Mouse (Mus musculus) limb, embryonic 11.5 days (tissue): ENCODE data around the gene Atp6v1b1. TPM values are rescaled to one million over a fixed set of nuclear protein-coding genes. Genes with fewer than 3 reads are reported as not detected.
A peak's percentile ranks its signal among the peaks of the same experiment; 100 is the strongest.

ENCODE experiments used
- ATAC-seq: fragments of 200-750 bp; cut with Nextera tagmentation; 2 replicates; pipeline ENCODE4 v1.8.0; 2017; ENCODE audit warnings: low read depth; ENCODE audit not compliant: insufficient number of reproducible peaks, low FRiP score, low TSS enrichment
- DNase-seq: peaks from one replicate; pipeline ENCODE4 v3.0.0-alpha.2; 2015; ENCODE audit warnings: low spot score
- H3K27ac ChIP-seq: fragments of 300-500 bp; sonication (generic); replicated peaks from 2 replicates; pipeline ENCODE4 v1.5.1; 2014; ENCODE audit warnings: low read depth, mild to moderate bottlenecking, low read length
- H3K27me3 ChIP-seq: fragments of 300-500 bp; sonication (generic); 2 replicates; pipeline ENCODE4 v1.6.1; 2014; ENCODE audit warnings: mild to moderate bottlenecking, low read length, mixed read lengths; ENCODE audit not compliant: control insufficient read depth, insufficient read depth
- H3K36me3 ChIP-seq: fragments of 300-500 bp; sonication (generic); 2 replicates; pipeline ENCODE4 v1.6.1; 2014; ENCODE audit warnings: mild to moderate bottlenecking, low read length, moderate library complexity, mixed read lengths; ENCODE audit not compliant: control insufficient read depth, insufficient read depth
- H3K4me1 ChIP-seq: fragments of 300-500 bp; sonication (generic); 2 replicates; pipeline ENCODE4 v1.6.1; 2014; ENCODE audit warnings: low read length, mixed read lengths; ENCODE audit not compliant: control insufficient read depth, insufficient read depth
- H3K4me2 ChIP-seq: fragments of 300-500 bp; sonication (generic); 2 replicates; pipeline ENCODE4 v1.6.1; 2014; ENCODE audit warnings: low read depth, mild to moderate bottlenecking, moderate library complexity; ENCODE audit not compliant: severe bottlenecking
- H3K4me3 ChIP-seq: fragments of 300-500 bp; sonication (generic); 2 replicates; pipeline ENCODE4 v1.5.1; 2014; ENCODE audit warnings: low read depth, low read length
- H3K9ac ChIP-seq: fragments of 300-500 bp; sonication (generic); 2 replicates; pipeline ENCODE4 v1.6.1; 2014; ENCODE audit warnings: mild to moderate bottlenecking, low read length
- H3K9me3 ChIP-seq: fragments of 300-500 bp; sonication (generic); 2 replicates; pipeline ENCODE4 v1.6.1; 2016; ENCODE audit warnings: low read length; ENCODE audit not compliant: control insufficient read depth
- WGBS: fragments of 180-500 bp; shearing (Covaris S2); extraction: QIAGEN DNeasy Blood & Tissue Kit; methylation state at CpG from one replicate; pipeline ENCODE4 v1.1.7; 2014; 5-methylcytosine and 5-hydroxymethylcytosine counted together
- polyA plus RNA-seq: library from polyadenylated mRNA; unstranded; fragments of >200 nt; fragmentation: Nextera tagmentation; extraction: Ambion mirVana; gene quantifications from 2 replicates; pipeline ENCODE4 v1.2.1, GENCODE M21; 2014

Gene Atp6v1b1
- polyA plus RNA-seq, 1 experiment from 2014 or later: not detected

- H3K9ac ChIP-seq: peak within 1 kb of the TSS; percentile 50
- H3K4me3 ChIP-seq: peak within 1 kb of the TSS; percentile 63
- WGBS: under 1% methylated on average over 43 of the region's 43 CpGs
- DNase-seq: peak; percentile 91
- peak within 1 kb of the TSS; percentile 89 for H3K4me2 ChIP-seq
- 0 out of 2 replicates have a peak, but pooled peaks cover 3% of the 10 kb centered on the region for H3K4me1 ChIP-seq
- H3K27ac ChIP-seq: peak within 1 kb of the TSS; percentile 78; the same call in 1 of the 2 replicates
- peak; percentile 96 for ATAC-seq
- no peaks in the 10 kb centered on the region for H3K27me3 ChIP-seq
- H3K36me3 ChIP-seq: no peaks in the 10 kb centered on the region
- H3K9me3 ChIP-seq: no peaks in the 10 kb centered on the region
These were observed 52.0 kb downstream of the Atp6v1b1 start, which contains the start of gene Nagk for GRCm38 (mm10) chr6:83794760-83795296. Nagk (plus strand) TSS chr6:83794982.

GRCm38 (mm10) chr6:83795492-83795900 lies 52.7 kb downstream of the Atp6v1b1 start:
- 17% methylated on average over 13 of the region's 13 CpGs for WGBS
- Histone ChIP-seq H3K9ac (peak overlapping the region; percentile 50), H3K9me3 (no peaks in the 10 kb centered on the region), H3K27ac (peak overlapping the region; percentile 78; the same call in 1 of the 2 replicates), H3K4me2 (peak overlapping the region; percentile 89), H3K36me3 (no peaks in the 10 kb centered on the region), H3K4me1 (0 out of 2 replicates have a peak, but pooled peaks cover 3% of the 10 kb centered on the region), H3K4me3 (peak overlapping the region; percentile 63), H3K27me3 (no peaks in the 10 kb centered on the region)
- ATAC-seq (no peak), DNase-seq (no peak)

GRCm38 (mm10) chr6:83796686-83797085 lies 53.9 kb downstream of the Atp6v1b1 start:
- H3K4me2 ChIP-seq: no peak overlapping the region
- ATAC-seq: no peak
- no peaks in the 10 kb centered on the region for H3K27me3 ChIP-seq
- H3K9me3 ChIP-seq: no peaks in the 10 kb centered on the region
- no peaks in the 10 kb centered on the region for H3K4me1 ChIP-seq
- H3K27ac ChIP-seq: no peak overlapping the region
- no peak overlapping the region for H3K4me3 ChIP-seq
- 68% methylated on average over 3 of the region's 3 CpGs for WGBS
- H3K9ac ChIP-seq: no peak overlapping the region
- DNase-seq: no peak
- H3K36me3 ChIP-seq: no peaks in the 10 kb centered on the region

- Histone ChIP-seq H3K4me2 (no peak overlapping the region), H3K27ac (no peak overlapping the region)
- 92% methylated on average over 5 of the region's 5 CpGs for WGBS
These were observed 59.2 kb downstream of the Atp6v1b1 start for GRCm38 (mm10) chr6:83802033-83802432.

GRCm38 (mm10) chr6:83802846-83803245 lies 60.1 kb downstream of the Atp6v1b1 start:
- DNase-seq: no peak
- H3K4me1 ChIP-seq: no peaks in the 10 kb centered on the region
- no peak overlapping the region for H3K4me2 ChIP-seq
- H3K27ac ChIP-seq: no peak overlapping the region
- H3K9ac ChIP-seq: no peak overlapping the region
- 95% methylated on average over 3 of the region's 3 CpGs for WGBS
- H3K9me3 ChIP-seq: no peaks in the 10 kb centered on the region
- no peak overlapping the region for H3K4me3 ChIP-seq
- no peak for ATAC-seq
- no peaks in the 10 kb centered on the region for H3K27me3 ChIP-seq
- no peaks in the 10 kb centered on the region for H3K36me3 ChIP-seq

More at GRCm38 (mm10) chr6:83802033-83802432, 59.2 kb downstream of the Atp6v1b1 start:
- H3K9me3 ChIP-seq: no peaks in the 10 kb centered on the region
- H3K9ac ChIP-seq: no peak overlapping the region
- no peaks in the 10 kb centered on the region for H3K4me1 ChIP-seq
- H3K27me3 ChIP-seq: no peaks in the 10 kb centered on the region
- DNase-seq (no peak), ATAC-seq (no peak)
- no peak overlapping the region for H3K4me3 ChIP-seq
- H3K36me3 ChIP-seq: no peaks in the 10 kb centered on the region

Other genes with a start within 250 kb of the Atp6v1b1 start
- gene Dguok, start 236.0 kb upstream of the Atp6v1b1 start, polyA plus RNA-seq: 64.7 and 67.5 TPM in 2 replicates
- gene Actg2, start 206.7 kb upstream of the Atp6v1b1 start, polyA plus RNA-seq: 0.76 and 0.87 TPM in 2 replicates
- gene Stambp, start 170.3 kb upstream of the Atp6v1b1 start, polyA plus RNA-seq: 18.4 and 19.1 TPM in 2 replicates
- not detected in 2 replicates for gene Clec4f, start 86.8 kb upstream of the Atp6v1b1 start, polyA plus RNA-seq
- not detected in 2 replicates for gene Cd207, start 65.1 kb upstream of the Atp6v1b1 start, polyA plus RNA-seq
- 1.5 and 2.7 TPM in 2 replicates for gene Vax2, start 31.7 kb upstream of the Atp6v1b1 start, polyA plus RNA-seq
- 0.16 TPM in 1 of 2 replicates, not detected in the other for gene Ankrd53, start 19.7 kb downstream of the Atp6v1b1 start, polyA plus RNA-seq
- gene Tex261, start 32.8 kb downstream of the Atp6v1b1 start, polyA plus RNA-seq: 62.2 and 63.8 TPM in 2 replicates
- 23.6 and 25.8 TPM in 2 replicates for gene Nagk, start 52.0 kb downstream of the Atp6v1b1 start, polyA plus RNA-seq
- 18.5 and 24.1 TPM in 2 replicates for gene Paip2b, start 88.8 kb downstream of the Atp6v1b1 start, polyA plus RNA-seq
- gene Zfp638, start 124.1 kb downstream of the Atp6v1b1 start, polyA plus RNA-seq: 84.2 and 93.5 TPM in 2 replicates